Comparison of ENCODE assay signal across 8 mouse cellular contexts in the genomic region with DNA sequence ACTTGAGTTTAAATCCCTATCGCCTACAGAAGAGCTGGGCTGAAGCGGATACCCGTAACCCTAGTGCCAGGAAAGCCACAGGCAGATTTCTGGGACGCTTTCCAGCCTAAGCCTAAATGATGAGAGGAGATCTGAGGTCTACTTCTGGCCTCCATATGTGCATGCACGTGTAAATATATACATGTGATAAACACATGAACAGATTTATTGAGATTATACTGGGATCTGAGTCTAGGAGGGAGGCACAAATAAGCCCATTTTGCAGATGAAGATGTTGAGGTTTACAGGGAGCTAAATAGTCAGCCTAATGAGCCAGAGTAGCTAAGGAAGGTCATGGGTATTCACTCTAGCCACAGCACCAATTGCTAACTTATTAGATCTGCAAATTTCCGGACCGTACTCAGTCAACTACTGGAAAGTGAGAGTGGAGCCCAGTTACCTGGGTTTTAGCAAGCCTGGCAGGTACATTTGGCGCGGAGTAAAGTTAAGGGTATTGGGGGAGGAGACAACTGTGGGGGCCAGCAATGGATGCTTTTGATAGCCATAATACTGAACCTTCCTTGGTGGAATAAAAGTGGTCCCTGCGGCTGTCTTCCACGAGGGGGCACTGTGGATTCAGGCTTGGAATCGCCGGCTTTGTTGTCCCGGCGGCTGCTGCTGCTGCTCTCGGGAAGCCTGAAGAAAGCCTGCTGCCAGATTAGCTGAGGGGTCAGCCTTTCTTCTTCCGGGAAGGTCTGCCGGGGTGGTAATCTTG. TPM values are rescaled to one million over a fixed set of nuclear protein-coding genes. Genes with fewer than 3 reads are reported as not detected.
DNase-seq lines count a peak whose midpoint lies in the region; ATAC-seq and TF ChIP-seq lines count a peak whose summit lies in the region.

No protein-coding gene starts in this region.

- ATAC-seq in activated CD4-positive, CD25-positive, alpha-beta regulatory T cell, adult 4 months: peak; percentile 46

- H3K4me1 ChIP-seq in cortical plate, adult 2 months (ENCODE audit: control insufficient read depth, insufficient read depth, low read length): peaks cover 3% of the 10 kb centered on the region; the same call in 1 of the 2 replicates

- TF ChIP-seq CTCF in cortical plate, adult 2 months (IDR thresholded peaks at IDR 0.05; ENCODE audit: extremely low read depth, insufficient read depth, low read length): peak; percentile 86

- H3K4me3 ChIP-seq in cortical plate, adult 2 months (ENCODE audit: insufficient read depth, low read length): no peak overlapping the region

- TF ChIP-seq POLR2A in cortical plate, adult 2 months (IDR thresholded peaks at IDR 0.05; ENCODE audit: extremely low read depth, insufficient read depth, low read length): 0 out of 2 replicates have a peak, but pooled peaks have one; percentile 22

- DNase-seq in gastrocnemius, postnatal 10 days: peak; percentile 88
- peak; percentile 63 for DNase-seq in hindlimb bud, embryonic 11.5 days (ENCODE audit: extremely low spot score, low read depth, low spot score)
- DNase-seq in left cerebral cortex, adult 18-20 months (ENCODE audit: low spot score in 2 of 2): peak; percentile 87 to 93
- DNase-seq in lung, postnatal 36 days: peak; percentile 83
- peak; percentile 90 for DNase-seq in retina, postnatal 7 days (ENCODE audit: low read depth, low spot score)
- DNase-seq in urinary bladder, adult 2 months (ENCODE audit: low spot score): peak; percentile 64

- H3K27ac ChIP-seq in cortical plate, adult 2 months (ENCODE audit: insufficient read depth, low read length): no peak overlapping the region

RNA-seq across cellular contexts. Expression of a gene that starts 13.3 kb away (rescaled TPM):
- polyA plus RNA-seq in activated CD4-positive, CD25-positive, alpha-beta regulatory T cell, adult 4 months (2017; shearing (Covaris generic)): 1,000 to 10,000 TPM; 2,170 to 2,602 TPM
- 1,569 and 1,716 TPM in 2 replicates for polyA plus RNA-seq in cortical plate, adult 2 months (2012; rRNA removed)
- 1,000 to 10,000 TPM; 1,158 to 1,240 TPM for total RNA-seq in gastrocnemius, postnatal 10 days (2021)
- total RNA-seq in left cerebral cortex, adult 18-20 months (2021): 100 to 1,000 TPM; 776 to 777 TPM
- polyA plus RNA-seq in urinary bladder, adult 2 months (2012; rRNA removed): 3,174 and 4,024 TPM in 2 replicates

RNA-seq across cellular contexts. Expression of a gene that starts 13.4 kb away (rescaled TPM):
- polyA plus RNA-seq in activated CD4-positive, CD25-positive, alpha-beta regulatory T cell, adult 4 months (2017; shearing (Covaris generic)): 10 to 100 TPM; 13.7 to 15.9 TPM
- polyA plus RNA-seq in cortical plate, adult 2 months (2012; rRNA removed): 20.8 and 21.5 TPM in 2 replicates
- total RNA-seq in gastrocnemius, postnatal 10 days (2021): 10 to 100 TPM in 1 of 2 experiments, 1 to 10 TPM in 1; 8.8 to 12.9 TPM
- total RNA-seq in left cerebral cortex, adult 18-20 months (2021): 10 to 100 TPM; 31.7 to 35.0 TPM
- polyA plus RNA-seq in urinary bladder, adult 2 months (2012; rRNA removed): 11.4 and 12.7 TPM in 2 replicates
